Mouse (Mus musculus): ENCODE measurements at regions not wholly inside any gene's neighbourhood (a gene's known extent, or its start where the extent isn't known, plus 50 kb on each side); places are given as distances from the start of the nearest gene placed in this dataset.

- DNase-seq (ENCODE audit: low read depth, low spot score): no peak
These were observed 1095.2 kb downstream of the Car8 start for GRCm38 (mm10) chr4:7143676-7144075.

- no peak for DNase-seq (ENCODE audit: low read depth, low spot score)
These were observed 1096.1 kb downstream of the Car8 start for GRCm38 (mm10) chr4:7142781-7143180.

GRCm38 (mm10) chr4:7112159-7112558 is 1126.7 kb downstream of the Car8 start:
- DNase-seq (ENCODE audit: low read depth, low spot score): no peak

- DNase-seq (ENCODE audit: low read depth, low spot score): no peak
These were observed 1145.9 kb downstream of the Car8 start for GRCm38 (mm10) chr4:7092957-7093356.

- no peak for DNase-seq (ENCODE audit: low read depth, low spot score)
These were observed 1147.5 kb downstream of the Car8 start for GRCm38 (mm10) chr4:7091201-7091814.

Measured in brain, embryonic 18.5 days (tissue).